Mouse (Mus musculus) C2C12 (cell line): Measurements from ENCODE around the gene Eppin. TPM values are rescaled to one million over a fixed set of nuclear protein-coding genes. Genes with fewer than 3 reads are reported as not detected.

Experiments used
- H3K27me3 ChIP-seq: one replicate; pipeline ENCODE4 v1.6.1; 2011; ENCODE audit not compliant: control insufficient read depth, insufficient read depth, insufficient read length
- H3K36me3 ChIP-seq: one replicate; pipeline ENCODE4 v1.6.1; 2011; ENCODE audit not compliant: control insufficient read depth, insufficient read depth
- H3K4me3 ChIP-seq: one replicate; pipeline ENCODE4 v1.5.1; 2011; ENCODE audit warnings: mild to moderate bottlenecking, control low read depth; ENCODE audit not compliant: poor library complexity, insufficient read depth, severe bottlenecking
- H3K79me2 ChIP-seq: one replicate; pipeline ENCODE4 v1.6.1; 2011; ENCODE audit not compliant: control insufficient read depth, insufficient read depth
- H3K79me3 ChIP-seq: one replicate; pipeline ENCODE4 v1.6.1; 2011; ENCODE audit warnings: low read depth, control low read depth
- H3ac ChIP-seq: one replicate; pipeline ENCODE3; 2011; ENCODE audit warnings: low read depth; ENCODE audit not compliant: control insufficient read depth, insufficient read length
- CEBPB ChIP-seq: IDR thresholded peaks from one replicate; pipeline ENCODE4 v1.6.1; 2011; ENCODE audit warnings: low read depth, mild to moderate bottlenecking, control low read depth, moderate library complexity
- CTCF ChIP-seq: IDR thresholded peaks from one replicate; pipeline ENCODE4 v1.5.1; 2011; ENCODE audit not compliant: control insufficient read depth, insufficient read depth, insufficient read length
- FOSL1 ChIP-seq: IDR thresholded peaks from one replicate; pipeline ENCODE4 v1.8.0; 2011; ENCODE audit warnings: mild to moderate bottlenecking, low read length; ENCODE audit not compliant: poor library complexity, insufficient read depth, severe bottlenecking
- MAX ChIP-seq: IDR thresholded peaks from one replicate; pipeline ENCODE4 v1.6.1; 2011; ENCODE audit warnings: mild to moderate bottlenecking, control low read depth
- MYOD1 ChIP-seq: IDR thresholded peaks from one replicate; pipeline ENCODE4 v1.6.1; 2011; ENCODE audit warnings: low read depth; ENCODE audit not compliant: control insufficient read depth, insufficient read length
- MYOG ChIP-seq: IDR thresholded peaks from one replicate; pipeline ENCODE4 v1.6.1; 2011; ENCODE audit not compliant: control insufficient read depth, insufficient read length; ENCODE audit errors: extremely low read depth
- USF1 ChIP-seq: IDR thresholded peaks from one replicate; pipeline ENCODE4 v1.6.1; 2011; ENCODE audit warnings: low read depth, mild to moderate bottlenecking, control low read depth, moderate library complexity
- long read RNA-seq, 2 experiments: library from polyadenylated mRNA; unstranded; transcript quantifications; one replicate each; pipeline ENCODE4 v2.0.0; 2019 to 2020
- polyA plus RNA-seq: library from polyadenylated mRNA; unstranded; fragments of >200 nt; fragmentation: generic; extraction: Trizol; gene quantifications from one replicate; pipeline ENCODE4 v1.2.1, GENCODE M21; 2012; ENCODE audit warnings: missing spikeins

Gene Eppin
- polyA plus RNA-seq: not detected
- long read RNA-seq, experiment 1: 0 reads
- long read RNA-seq, experiment 2: 0 reads

GRCm38 (mm10) chr2:164593494-164593893 is at the start of gene Eppin:
Eppin (minus strand) TSS chr2:164593594.
- Histone ChIP-seq H3K27me3 (peaks cover 57% of the 10 kb centered on the region), H3K79me3 (no peaks in the 10 kb centered on the region), H3K36me3 (no peaks in the 10 kb centered on the region), H3K79me2 (no peaks in the 10 kb centered on the region), H3K4me3 (no peak within 1 kb of the TSS), H3ac (no peak within 1 kb of the TSS)
- TF ChIP-seq MAX: no peak
- no peak for TF ChIP-seq MYOD1
- TF ChIP-seq CTCF: no peak
- TF ChIP-seq MYOG: no peak
- TF ChIP-seq USF1: no peak
- TF ChIP-seq FOSL1: no peak
- no peak for TF ChIP-seq CEBPB

DNA sequence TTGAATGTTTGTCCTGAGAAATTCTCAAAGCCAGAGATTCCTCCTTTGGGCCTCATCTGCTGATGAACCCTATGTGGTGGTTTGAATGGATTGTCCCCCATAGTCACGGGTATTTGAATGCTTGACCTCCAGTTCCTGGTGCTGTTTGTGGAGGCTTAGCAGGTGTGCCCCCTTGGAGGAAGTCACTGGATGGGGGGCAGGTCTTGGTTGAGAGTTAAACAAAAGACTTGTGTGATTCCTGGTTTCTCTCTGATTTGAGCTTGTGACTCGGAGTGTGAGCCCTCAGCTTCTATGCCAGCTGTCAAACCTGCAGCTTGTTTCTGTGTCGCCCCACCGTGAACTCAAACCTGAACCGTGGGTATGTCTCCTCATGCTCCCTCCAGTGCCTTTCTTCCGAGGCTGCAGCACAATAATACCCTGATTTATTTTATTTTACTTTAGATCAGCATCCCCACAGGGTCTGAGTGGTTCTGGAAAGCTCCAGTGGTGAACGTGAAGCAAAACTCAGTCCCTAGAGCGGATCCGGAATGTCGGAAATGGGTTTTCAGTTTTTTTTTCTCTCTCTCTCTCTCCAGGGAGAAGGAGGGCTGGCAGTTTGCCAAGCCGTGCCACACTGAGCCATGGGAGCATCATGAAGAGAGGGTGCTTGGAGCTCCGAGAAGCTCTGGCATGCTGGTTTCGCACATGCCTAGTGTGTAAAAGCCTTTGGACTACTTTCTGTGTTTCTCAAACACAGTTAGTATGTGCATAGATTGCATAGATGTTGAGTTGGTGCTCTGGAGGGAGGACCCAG is 48.7 kb upstream of the Eppin start:
- H3K27me3 ChIP-seq: peaks cover 26% of the 10 kb centered on the region
- H3K36me3 ChIP-seq: no peaks in the 10 kb centered on the region
- no peak overlapping the region for H3K4me3 ChIP-seq
- TF ChIP-seq USF1 (no peak), MAX (no peak), CTCF (no peak), MYOG (no peak), FOSL1 (no peak), CEBPB (no peak), MYOD1 (no peak)
- no peaks in the 10 kb centered on the region for H3K79me2 ChIP-seq
- H3K79me3 ChIP-seq: no peaks in the 10 kb centered on the region
- H3ac ChIP-seq: no peak overlapping the region

DNA sequence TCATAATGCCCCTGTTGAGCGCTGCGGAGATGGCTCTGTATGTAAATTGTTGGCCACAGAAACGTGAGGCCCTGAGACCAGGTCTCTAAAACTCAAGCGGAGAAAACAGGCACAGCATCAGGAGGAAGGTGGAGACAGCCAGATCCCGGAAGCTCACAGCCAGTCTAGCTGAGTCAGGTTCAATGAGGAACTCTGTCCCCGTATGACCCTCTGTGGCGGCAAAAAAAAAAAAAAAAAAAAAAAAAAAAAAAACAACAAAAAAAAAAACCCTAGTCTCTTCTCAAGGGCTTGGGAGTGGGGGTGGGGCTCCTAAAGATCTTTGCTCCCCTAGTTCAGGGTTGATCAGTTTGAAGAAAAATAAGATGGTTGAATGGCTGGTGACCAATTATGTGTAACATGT is 47.7 kb upstream of the Eppin start:
- Histone ChIP-seq H3K79me3 (no peaks in the 10 kb centered on the region), H3K79me2 (no peaks in the 10 kb centered on the region), H3K27me3 (peaks cover 17% of the 10 kb centered on the region), H3K4me3 (no peak overlapping the region), H3ac (no peak overlapping the region), H3K36me3 (no peaks in the 10 kb centered on the region)
- TF ChIP-seq MAX (no peak), CTCF (no peak), USF1 (no peak), CEBPB (no peak), MYOD1 (no peak), MYOG (no peak), FOSL1 (no peak)

GRCm38 (mm10) chr2:164638696-164639095 is 45.3 kb upstream of the Eppin start, which contains the start of gene Wfdc16:
Wfdc16 (minus strand) TSS chr2:164638796.
- Histone ChIP-seq H3K36me3 (no peaks in the 10 kb centered on the region), H3ac (no peak within 1 kb of the TSS), H3K79me3 (no peaks in the 10 kb centered on the region), H3K4me3 (no peak within 1 kb of the TSS), H3K79me2 (no peaks in the 10 kb centered on the region), H3K27me3 (peaks cover 14% of the 10 kb centered on the region)
- TF ChIP-seq CTCF: no peak
- no peak for TF ChIP-seq FOSL1
- TF ChIP-seq USF1: no peak
- TF ChIP-seq CEBPB: no peak
- TF ChIP-seq MAX: no peak
- no peak for TF ChIP-seq MYOD1
- no peak for TF ChIP-seq MYOG

DNA sequence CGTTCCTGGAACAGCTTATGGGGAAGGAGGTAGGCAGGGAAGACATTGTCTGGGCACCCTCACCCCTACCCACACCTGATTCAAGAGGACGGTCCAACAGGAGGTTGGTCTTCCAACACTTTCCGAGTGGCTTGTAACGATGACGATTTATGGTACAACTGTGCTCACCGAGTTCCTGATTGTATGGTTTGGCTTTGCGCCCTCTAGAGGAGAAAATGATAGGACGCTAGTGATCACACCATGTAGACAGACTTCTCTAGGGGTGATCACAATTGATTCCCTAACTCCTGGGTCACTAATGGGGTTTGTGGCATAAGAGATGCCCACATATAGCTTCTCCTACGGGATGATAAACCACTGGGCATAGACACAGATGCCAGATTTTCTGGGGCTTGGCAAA is 41.9 kb upstream of the Eppin start:
- no peak overlapping the region for H3K4me3 ChIP-seq

More for the DNA sequence above, 41.9 kb upstream of the Eppin start:
- H3K79me2 ChIP-seq: no peaks in the 10 kb centered on the region
- H3K36me3 ChIP-seq: no peaks in the 10 kb centered on the region
- TF ChIP-seq MYOG: no peak
- no peak for TF ChIP-seq MAX
- no peak for TF ChIP-seq CTCF
- TF ChIP-seq FOSL1: no peak
- no peak for TF ChIP-seq CEBPB
- no peak for TF ChIP-seq MYOD1
- H3K27me3 ChIP-seq: peaks cover 6% of the 10 kb centered on the region
- no peaks in the 10 kb centered on the region for H3K79me3 ChIP-seq
- H3ac ChIP-seq: no peak overlapping the region
